Mouse (Mus musculus) intestine, postnatal 0 days (tissue): ENCODE data around the gene Camk1g. TPM values are rescaled to one million over a fixed set of nuclear protein-coding genes. Genes with fewer than 3 reads are reported as not detected.
A peak's percentile ranks its signal among the peaks of the same experiment; 100 is the strongest.

Source experiments
- ATAC-seq: fragments of 200-750 bp; cut with Nextera tagmentation; 2 replicates; pipeline ENCODE4 v1.8.0; 2017; ENCODE audit warnings: mild to moderate bottlenecking, moderate TSS enrichment, moderate library complexity
- H3K27ac ChIP-seq: fragments of 300-500 bp; sonication (generic); 2 replicates; pipeline ENCODE4 v1.5.1; 2014; ENCODE audit warnings: mild to moderate bottlenecking, low read depth, low read length, moderate library complexity
- H3K27me3 ChIP-seq: fragments of 300-500 bp; sonication (generic); replicated peaks from 2 replicates; pipeline ENCODE4 v1.6.1; 2014; ENCODE audit warnings: low read length, mixed read lengths; ENCODE audit not compliant: control insufficient read depth, insufficient read depth
- H3K36me3 ChIP-seq: fragments of 300-500 bp; sonication (generic); 2 replicates; pipeline ENCODE4 v1.6.1; 2014; ENCODE audit warnings: mild to moderate bottlenecking, moderate library complexity; ENCODE audit not compliant: control insufficient read depth, insufficient read depth
- H3K4me1 ChIP-seq: fragments of 300-500 bp; sonication (generic); replicated peaks from 2 replicates; pipeline ENCODE4 v1.6.1; 2014; ENCODE audit warnings: antibody characterized with exemption, low read length, mixed read lengths; ENCODE audit not compliant: control insufficient read depth, insufficient read depth
- H3K4me2 ChIP-seq: fragments of 300-500 bp; sonication (generic); replicated peaks from 2 replicates; pipeline ENCODE4 v1.6.1; 2014; ENCODE audit warnings: low read depth, mild to moderate bottlenecking, moderate library complexity
- H3K4me3 ChIP-seq: fragments of 300-500 bp; sonication (generic); 2 replicates; pipeline ENCODE4 v1.5.1; 2014; ENCODE audit warnings: low read depth, low read length
- H3K9ac ChIP-seq: fragments of 300-500 bp; sonication (generic); 2 replicates; pipeline ENCODE4 v1.6.1; 2014; ENCODE audit warnings: mild to moderate bottlenecking, low read depth, low read length
- H3K9me3 ChIP-seq: fragments of 300-500 bp; sonication (generic); 2 replicates; pipeline ENCODE4 v1.6.1; 2016; ENCODE audit warnings: mixed run types; ENCODE audit not compliant: control insufficient read depth
- CTCF ChIP-seq: sonication (generic); IDR thresholded peaks from 2 replicates; pipeline ENCODE4 v1.5.1; 2016; ENCODE audit warnings: low read depth, mild to moderate bottlenecking, control low read depth, antibody characterized with exemption, moderate library complexity
- WGBS: fragments of 180-500 bp; shearing (Covaris S2); extraction: QIAGEN DNeasy Blood & Tissue Kit; methylation state at CpG from one replicate; pipeline ENCODE4 v1.1.7; 2014; 5-methylcytosine and 5-hydroxymethylcytosine counted together
- polyA plus RNA-seq: library from polyadenylated mRNA; unstranded; fragments of >200 nt; fragmentation: Nextera tagmentation; extraction: Ambion mirVana; gene quantifications from 2 replicates; pipeline ENCODE4 v1.2.1, GENCODE M21; 2015

Gene Camk1g
- polyA plus RNA-seq: 0.93 and 1.0 TPM in 2 replicates

GRCm38 (mm10) chr1:193370096-193370495 is at the start of gene Camk1g:
TSS of gene Camk1g (minus strand) at chr1:193370298.
- Histone ChIP-seq H3K9me3 (no peaks in the 10 kb centered on the region), H3K4me3 (peak within 1 kb of the TSS; percentile 21), H3K9ac (no peak within 1 kb of the TSS), H3K27me3 (no peaks in the 10 kb centered on the region), H3K4me2 (peak within 1 kb of the TSS; percentile 41), H3K27ac (no peak within 1 kb of the TSS), H3K4me1 (no peaks in the 10 kb centered on the region), H3K36me3 (no peaks in the 10 kb centered on the region)
- TF ChIP-seq CTCF: no peak
- 14% methylated on average over 2 of the region's 2 CpGs for WGBS
- ATAC-seq: no peak

- no peak for ATAC-seq
- no peak overlapping the region for H3K4me3 ChIP-seq
- H3K9ac ChIP-seq: no peak overlapping the region
- no peak for TF ChIP-seq CTCF
- no peak overlapping the region for H3K4me2 ChIP-seq
- no peaks in the 10 kb centered on the region for H3K9me3 ChIP-seq
- WGBS: 16% methylated on average over 2 of the region's 2 CpGs
- no peaks in the 10 kb centered on the region for H3K36me3 ChIP-seq
- H3K4me1 ChIP-seq: peaks cover 6% of the 10 kb centered on the region; the same call in 1 of the 2 replicates
- H3K27ac ChIP-seq: no peak overlapping the region
- no peaks in the 10 kb centered on the region for H3K27me3 ChIP-seq
Observed at GRCm38 (mm10) chr1:193419168-193419567, 49.1 kb upstream of the Camk1g start.

GRCm38 (mm10) chr1:193418656-193419055 is 48.6 kb upstream of the Camk1g start:
- no peak; the same call in 1 of the 2 replicates for ATAC-seq
- Histone ChIP-seq H3K36me3 (no peaks in the 10 kb centered on the region), H3K9me3 (no peaks in the 10 kb centered on the region), H3K4me1 (peaks cover 2% of the 10 kb centered on the region; the same call in 1 of the 2 replicates), H3K27me3 (no peaks in the 10 kb centered on the region), H3K4me3 (no peak overlapping the region), H3K4me2 (no peak overlapping the region), H3K27ac (no peak overlapping the region), H3K9ac (no peak overlapping the region)
- no peak for TF ChIP-seq CTCF
- WGBS: 25% methylated on average over 5 of the region's 5 CpGs

- Histone ChIP-seq H3K27ac (no peak overlapping the region), H3K9ac (no peak overlapping the region), H3K27me3 (no peaks in the 10 kb centered on the region), H3K4me3 (no peak overlapping the region), H3K9me3 (no peaks in the 10 kb centered on the region), H3K4me2 (no peak overlapping the region), H3K36me3 (no peaks in the 10 kb centered on the region), H3K4me1 (no peaks in the 10 kb centered on the region)
- 65% methylated on average over 4 of the region's 4 CpGs for WGBS
- ATAC-seq: no peak
- no peak for TF ChIP-seq CTCF
Observed at GRCm38 (mm10) chr1:193414067-193414466, 44.0 kb upstream of the Camk1g start.

- no peaks in the 10 kb centered on the region for H3K36me3 ChIP-seq
- no peak for TF ChIP-seq CTCF
Observed at GRCm38 (mm10) chr1:193413368-193414000, 43.4 kb upstream of the Camk1g start.

GRCm38 (mm10) chr1:193407487-193407886 is 37.4 kb upstream of the Camk1g start:
- Histone ChIP-seq H3K4me2 (no peak overlapping the region), H3K4me1 (no peaks in the 10 kb centered on the region), H3K27me3 (no peaks in the 10 kb centered on the region), H3K9me3 (no peaks in the 10 kb centered on the region), H3K36me3 (no peaks in the 10 kb centered on the region), H3K27ac (no peak overlapping the region), H3K9ac (no peak overlapping the region), H3K4me3 (no peak overlapping the region)
- no peak for TF ChIP-seq CTCF
- 30% methylated on average over 6 of the region's 6 CpGs for WGBS
- ATAC-seq: no peak

More at GRCm38 (mm10) chr1:193413368-193414000, 43.4 kb upstream of the Camk1g start:
- Histone ChIP-seq H3K9me3 (no peaks in the 10 kb centered on the region), H3K9ac (no peak overlapping the region), H3K4me2 (no peak overlapping the region), H3K4me1 (no peaks in the 10 kb centered on the region), H3K4me3 (no peak overlapping the region), H3K27ac (no peak overlapping the region), H3K27me3 (no peaks in the 10 kb centered on the region)
- no peak for ATAC-seq
- 89% methylated on average over 5 of the region's 5 CpGs for WGBS
